Mouse (Mus musculus) MEL (cell line): Measurements from ENCODE around the gene Kcnh4. TPM values are rescaled to one million over a fixed set of nuclear protein-coding genes. Genes with fewer than 3 reads are reported as not detected.

Experiments
- DNase-seq: peaks from one replicate; pipeline ENCODE4 v3.0.0; 2011; ENCODE audit warnings: low read depth, low spot score
- H3K27ac ChIP-seq: 2 replicates; pipeline ENCODE4 v1.5.1; 2012; ENCODE audit warnings: low read depth, mild to moderate bottlenecking, control low read depth, low read length, moderate library complexity; ENCODE audit not compliant: control insufficient read depth
- H3K27me3 ChIP-seq, 2 experiments: fragments of 150-350 bp in 1 of 2; sonication (generic) in 1 of 2; 2 replicates each; pipeline ENCODE4 v1.6.1; 2012; ENCODE audit warnings: low read length in 2 of 2, mild to moderate bottlenecking in 2 of 2, improper control_type of control experiment in 1 of 2, moderate library complexity in 1 of 2; ENCODE audit not compliant: insufficient read depth in 2 of 2, control insufficient read depth in 1 of 2
- H3K36me3 ChIP-seq, 2 experiments: 2 replicates each; pipeline ENCODE4 v1.6.1; 2012 to 2014; ENCODE audit warnings: low read length in 2 of 2, improper control_type of control experiment in 1 of 2, inconsistent platforms in 1 of 2, mild to moderate bottlenecking in 1 of 2; ENCODE audit not compliant: insufficient read depth in 2 of 2, control insufficient read depth in 1 of 2
- H3K4me1 ChIP-seq, 2 experiments: fragments of 150-350 bp in 1 of 2; sonication (generic) in 1 of 2; 2 replicates each; pipeline ENCODE4 v1.6.1; 2012; ENCODE audit warnings: low read length in 2 of 2, improper control_type of control experiment in 1 of 2, mild to moderate bottlenecking in 1 of 2; ENCODE audit not compliant: insufficient read depth in 2 of 2, control insufficient read depth in 1 of 2
- H3K4me3 ChIP-seq, 2 experiments: fragments of 150-350 bp in 1 of 2; sonication (generic) in 1 of 2; 2 replicates each; pipeline ENCODE4 v1.5.1; 2012; ENCODE audit warnings: low read depth in 2 of 2, low read length in 2 of 2, mild to moderate bottlenecking in 2 of 2, moderate library complexity in 2 of 2, control low read depth in 1 of 2, improper control_type of control experiment in 1 of 2; ENCODE audit not compliant: control insufficient read depth in 1 of 2, insufficient read depth in 1 of 2
- H3K79me2 ChIP-seq: 2 replicates; pipeline ENCODE4 v1.6.1; 2012; ENCODE audit warnings: mild to moderate bottlenecking, low read length, moderate library complexity; ENCODE audit not compliant: control insufficient read depth, poor library complexity, insufficient read depth
- H3K9ac ChIP-seq: 2 replicates; pipeline ENCODE4 v1.6.1; 2012; ENCODE audit warnings: low read depth, mild to moderate bottlenecking, control low read depth, low read length, moderate library complexity; ENCODE audit not compliant: control insufficient read depth, poor library complexity, severe bottlenecking
- H3K9me3 ChIP-seq: fragments of 150-350 bp; sonication (generic); replicated peaks from 2 replicates; pipeline ENCODE4 v1.6.1; 2012; ENCODE audit warnings: mild to moderate bottlenecking, low read length, improper control_type of control experiment, moderate library complexity; ENCODE audit not compliant: insufficient read depth
- CHD1 ChIP-seq: IDR thresholded peaks from 2 replicates; pipeline ENCODE4 v1.6.1; 2012; ENCODE audit warnings: low read depth, mild to moderate bottlenecking, inconsistent platforms, low read length, improper control_type of control experiment
- CHD2 ChIP-seq: IDR thresholded peaks from 2 replicates; pipeline ENCODE4 v1.6.1; 2011; ENCODE audit warnings: low read length, improper control_type of control experiment
- CTCF ChIP-seq, 3 experiments: IDR thresholded peaks in 2 of 3; conservative IDR thresholded peaks in 1 of 3; 2 replicates each; pipeline ENCODE4 v1.5.1; 2011 to 2012; ENCODE audit warnings: low read length in 3 of 3, low read depth in 2 of 3, mild to moderate bottlenecking in 2 of 3, improper control_type of control experiment in 1 of 3, inconsistent platforms in 1 of 3, mixed read lengths in 1 of 3, moderate library complexity in 1 of 3; ENCODE audit not compliant: control insufficient read depth in 1 of 3, insufficient read depth in 1 of 3, poor library complexity in 1 of 3, severe bottlenecking in 1 of 3
- E2F4 ChIP-seq: IDR thresholded peaks from 2 replicates; pipeline ENCODE4 v1.6.1; 2011; ENCODE audit warnings: low read depth, low read length, improper control_type of control experiment, borderline replicate concordance
- EP300 ChIP-seq, 2 experiments: IDR thresholded peaks; 2 replicates each; pipeline ENCODE4 v1.6.1; 2011; ENCODE audit warnings: improper control_type of control experiment in 2 of 2, low read length in 2 of 2, low read depth in 1 of 2, mild to moderate bottlenecking in 1 of 2
- ETS1 ChIP-seq: IDR thresholded peaks from 2 replicates; pipeline ENCODE4 v1.6.1; 2012; ENCODE audit warnings: low read depth, mild to moderate bottlenecking, inconsistent platforms, low read length, improper control_type of control experiment, moderate library complexity
- HCFC1 ChIP-seq: IDR thresholded peaks from 2 replicates; pipeline ENCODE4 v1.6.1; 2012; ENCODE audit warnings: low read depth, mild to moderate bottlenecking, inconsistent platforms, low read length, improper control_type of control experiment, moderate library complexity
- KAT2A ChIP-seq: conservative IDR thresholded peaks from 2 replicates; pipeline ENCODE4 v1.6.1; 2012; ENCODE audit warnings: low read depth, low read length, improper control_type of control experiment, inconsistent platforms
- MAZ ChIP-seq: IDR thresholded peaks from 2 replicates; pipeline ENCODE4 v1.6.1; 2012; ENCODE audit warnings: low read depth, mild to moderate bottlenecking, inconsistent platforms, low read length, improper control_type of control experiment
- MEF2A ChIP-seq: IDR thresholded peaks from 2 replicates; pipeline ENCODE4 v1.6.1; 2014; ENCODE audit warnings: low read depth, mild to moderate bottlenecking, inconsistent platforms, low read length, improper control_type of control experiment; ENCODE audit not compliant: poor library complexity, insufficient replicate concordance, severe bottlenecking; ENCODE audit errors: extremely low read depth
- MXI1 ChIP-seq: IDR thresholded peaks from 2 replicates; pipeline ENCODE4 v1.6.1; 2011; ENCODE audit warnings: mild to moderate bottlenecking, low read depth, low read length, improper control_type of control experiment
- MYB ChIP-seq: IDR thresholded peaks from 2 replicates; pipeline ENCODE4 v1.6.1; 2011; ENCODE audit warnings: mild to moderate bottlenecking, low read depth, low read length, improper control_type of control experiment
- MYC ChIP-seq: IDR thresholded peaks from 2 replicates; pipeline ENCODE4 v1.6.1; 2011; ENCODE audit warnings: low read depth, mild to moderate bottlenecking, low read length, improper control_type of control experiment, moderate library complexity
- NELFE ChIP-seq: IDR thresholded peaks from 2 replicates; pipeline ENCODE4 v1.6.1; 2011; ENCODE audit warnings: low read depth, low read length, improper control_type of control experiment
- NRF1 ChIP-seq: IDR thresholded peaks from 2 replicates; pipeline ENCODE4 v1.6.1; 2014; ENCODE audit warnings: low read depth, mild to moderate bottlenecking, inconsistent platforms, low read length, improper control_type of control experiment, moderate library complexity; ENCODE audit not compliant: poor library complexity, insufficient read depth, severe bottlenecking
- POLR2AphosphoS2 ChIP-seq: IDR thresholded peaks from 2 replicates; pipeline ENCODE4 v1.6.1; 2011; ENCODE audit warnings: low read length, improper control_type of control experiment
- POLR2AphosphoS5 ChIP-seq: IDR thresholded peaks from 2 replicates; pipeline ENCODE4 v1.6.1; 2012; ENCODE audit warnings: low read depth, borderline replicate concordance, mild to moderate bottlenecking, inconsistent platforms, low read length, moderate library complexity, mixed read lengths
- RAD21 ChIP-seq: IDR thresholded peaks from 2 replicates; pipeline ENCODE4 v1.6.1; 2011; ENCODE audit warnings: mild to moderate bottlenecking, low read depth, low read length, improper control_type of control experiment
- RCOR1 ChIP-seq: IDR thresholded peaks from 2 replicates; pipeline ENCODE4 v1.6.1; 2012; ENCODE audit warnings: low read depth, mild to moderate bottlenecking, inconsistent platforms, low read length, improper control_type of control experiment
- SIN3A ChIP-seq: IDR thresholded peaks from 2 replicates; pipeline ENCODE4 v1.6.1; 2012; ENCODE audit warnings: low read length, improper control_type of control experiment, inconsistent platforms
- SMC3 ChIP-seq: IDR thresholded peaks from 2 replicates; pipeline ENCODE4 v1.6.1; 2011; ENCODE audit warnings: low read depth, low read length, improper control_type of control experiment
- UBTF ChIP-seq: IDR thresholded peaks from 2 replicates; pipeline ENCODE4 v1.6.1; 2012; ENCODE audit warnings: low read depth, mild to moderate bottlenecking, inconsistent platforms, low read length, improper control_type of control experiment, moderate library complexity, borderline replicate concordance; ENCODE audit not compliant: insufficient read depth
- USF2 ChIP-seq, 2 experiments: IDR thresholded peaks; 2 replicates each; pipeline ENCODE4 v1.6.1; 2011 to 2012; ENCODE audit warnings: improper control_type of control experiment in 2 of 2, low read length in 2 of 2, borderline replicate concordance in 1 of 2, inconsistent platforms in 1 of 2, low read depth in 1 of 2, mild to moderate bottlenecking in 1 of 2; ENCODE audit not compliant: insufficient read depth in 1 of 2
- ZMIZ1 ChIP-seq: IDR thresholded peaks from 2 replicates; pipeline ENCODE4 v1.6.1; 2012; ENCODE audit warnings: low read depth, mild to moderate bottlenecking, inconsistent platforms, low read length, improper control_type of control experiment, moderate library complexity
- polyA plus RNA-seq, 2 experiments: library from polyadenylated mRNA; stranded (reverse) in 1 of 2; unstranded in 1 of 2; fragments of >175 nt in 1 of 2; fragments of >200 nt in 1 of 2; gene quantifications; 2 replicates each; pipeline versions ENCODE4 v1.2.1 to v1.2.4; 2012; ENCODE audit warnings: low replicate concordance in 2 of 2, low read depth in 1 of 2; ENCODE audit not compliant: insufficient read length in 2 of 2, insufficient read depth in 1 of 2, missing spikeins in 1 of 2
- total RNA-seq: library from RNA; depleted of rRNA; stranded (reverse); fragments of 300-350 nt; gene quantifications from 2 replicates; pipeline ENCODE4 v1.2.3, GENCODE M21; 2012

The Kcnh4 gene
- total and polyA plus RNA-seq, 3 experiments: 0.04 to 0.08 TPM; not detected in 1

GRCm38 (mm10) chr11:100796585-100796984 is 36.8 kb upstream of the Kcnh4 start:
- Histone ChIP-seq H3K79me2 (no peaks in the 10 kb centered on the region), H3K4me1 (no peaks in the 10 kb centered on the region), H3K27me3 (no peaks in the 10 kb centered on the region), H3K27ac (no peak overlapping the region), H3K4me3 (no peak overlapping the region), H3K36me3 (peaks cover 0 to 8% of the 10 kb centered on the region in 2 experiments; a peak in 2 of 4 replicates), H3K9me3 (no peaks in the 10 kb centered on the region), H3K9ac (no peak overlapping the region)
- no peak for TF ChIP-seq ETS1
- TF ChIP-seq ZMIZ1: no peak
- TF ChIP-seq NRF1: no peak
- TF ChIP-seq SIN3A: no peak
- no peak for TF ChIP-seq SMC3
- no peak for TF ChIP-seq E2F4
- TF ChIP-seq MYC: no peak
- TF ChIP-seq RAD21: no peak
- TF ChIP-seq POLR2AphosphoS2: no peak
- no peak for TF ChIP-seq MEF2A
- TF ChIP-seq POLR2AphosphoS5: no peak
- no peak for TF ChIP-seq RCOR1
- no peak for TF ChIP-seq MYB
- TF ChIP-seq UBTF: no peak
- no peak for TF ChIP-seq CHD2
- TF ChIP-seq KAT2A: no peak
- TF ChIP-seq HCFC1: no peak
- TF ChIP-seq CHD1: no peak
- no peak for DNase-seq

- no peak for TF ChIP-seq NELFE
- TF ChIP-seq MAZ: no peak
- TF ChIP-seq CTCF (IDR thresholded peaks at IDR 0.05 in 2 of 3, conservative IDR thresholded peaks at IDR 0.05 in 1 of 3; ENCODE audit: control insufficient read depth in 1 of 3, insufficient read depth in 1 of 3, low read depth in 2 of 3, low read length in 3 of 3, poor library complexity in 1 of 3, severe bottlenecking in 1 of 3): no peak
- TF ChIP-seq MXI1: no peak
- TF ChIP-seq USF2 (IDR thresholded peaks at IDR 0.05; ENCODE audit: borderline replicate concordance in 1 of 2, insufficient read depth in 1 of 2, low read depth in 1 of 2, low read length in 2 of 2): no peak
- no peak for TF ChIP-seq E2F4
- TF ChIP-seq MYB: no peak
- TF ChIP-seq EP300 (IDR thresholded peaks at IDR 0.05; ENCODE audit: low read depth in 1 of 2, low read length in 2 of 2): no peak
- no peak for TF ChIP-seq ZMIZ1
- TF ChIP-seq NRF1: no peak
- Histone ChIP-seq H3K9me3 (no peaks in the 10 kb centered on the region), H3K27ac (no peak overlapping the region), H3K36me3 (peaks cover 0 to 8% of the 10 kb centered on the region in 2 experiments; a peak in 2 of 4 replicates), H3K4me3 (no peak overlapping the region), H3K79me2 (no peaks in the 10 kb centered on the region), H3K9ac (no peak overlapping the region), H3K27me3 (no peaks in the 10 kb centered on the region), H3K4me1 (no peaks in the 10 kb centered on the region)
- DNase-seq: no peak
Observed at GRCm38 (mm10) chr11:100795386-100795785, 35.6 kb upstream of the Kcnh4 start.
